Mouse (Mus musculus): ENCODE data around the gene Tenm3. TPM values are rescaled to one million over a fixed set of nuclear protein-coding genes. Genes with fewer than 3 reads are reported as not detected.

Gene Tenm3
- total RNA-seq, 2 experiments from 2014 or later: 10.4 to 11.8 TPM

- no peak for DNase-seq (ENCODE audit: low spot score)
Observed at GRCm38 (mm10) chr8:48810615-48811014, 33.1 kb downstream of the Tenm3 start.

- DNase-seq (ENCODE audit: low spot score): no peak
Observed at GRCm38 (mm10) chr8:48809104-48809503, 34.6 kb downstream of the Tenm3 start.

GRCm38 (mm10) chr8:48803070-48803469 lies 40.7 kb downstream of the Tenm3 start:
- no peak for DNase-seq (ENCODE audit: low spot score)

- no peak for DNase-seq (ENCODE audit: low spot score)
Observed at GRCm38 (mm10) chr8:48802231-48802630, 41.5 kb downstream of the Tenm3 start.

GRCm38 (mm10) chr8:48797955-48798359 lies 45.8 kb downstream of the Tenm3 start:
- no peak for DNase-seq (ENCODE audit: low spot score)

- no peak for DNase-seq (ENCODE audit: low spot score)
Observed at GRCm38 (mm10) chr8:48794285-48794684, 49.5 kb downstream of the Tenm3 start.

- DNase-seq (ENCODE audit: low spot score): no peak
Observed at GRCm38 (mm10) chr8:48793729-48794128, 50.0 kb downstream of the Tenm3 start.

- DNase-seq (ENCODE audit: low spot score): no peak
Observed at GRCm38 (mm10) chr8:48792587-48793326, 51.0 kb downstream of the Tenm3 start.

GRCm38 (mm10) chr8:48783308-48783707 lies 60.4 kb downstream of the Tenm3 start:
- DNase-seq (ENCODE audit: low spot score): no peak

- no peak for DNase-seq (ENCODE audit: low spot score)
Observed at GRCm38 (mm10) chr8:48780628-48781027, 63.1 kb downstream of the Tenm3 start.

GRCm38 (mm10) chr8:48779194-48779593 lies 64.6 kb downstream of the Tenm3 start:
- no peak for DNase-seq (ENCODE audit: low spot score)

- DNase-seq (ENCODE audit: low spot score): no peak
Observed at GRCm38 (mm10) chr8:48776081-48776480, 67.7 kb downstream of the Tenm3 start.

GRCm38 (mm10) chr8:48775531-48776037 lies 68.2 kb downstream of the Tenm3 start:
- DNase-seq (ENCODE audit: low spot score): peak; percentile 9

GRCm38 (mm10) chr8:48774837-48775236 lies 68.9 kb downstream of the Tenm3 start:
- no peak for DNase-seq (ENCODE audit: low spot score)

GRCm38 (mm10) chr8:48766545-48767234 lies 77.1 kb downstream of the Tenm3 start:
- no peak for DNase-seq (ENCODE audit: low spot score)

GRCm38 (mm10) chr8:48765212-48765611 lies 78.5 kb downstream of the Tenm3 start:
- no peak for DNase-seq (ENCODE audit: low spot score)

- DNase-seq (ENCODE audit: low spot score): no peak
Observed at GRCm38 (mm10) chr8:48764011-48764410, 79.7 kb downstream of the Tenm3 start.

GRCm38 (mm10) chr8:48756874-48757273 lies 86.9 kb downstream of the Tenm3 start:
- DNase-seq (ENCODE audit: low spot score): peak; percentile 10

- peak; percentile 80 for DNase-seq (ENCODE audit: low spot score)
Observed at GRCm38 (mm10) chr8:48755492-48755891, 88.3 kb downstream of the Tenm3 start.

GRCm38 (mm10) chr8:48754959-48755358 lies 88.8 kb downstream of the Tenm3 start:
- no peak for DNase-seq (ENCODE audit: low spot score)

GRCm38 (mm10) chr8:48751965-48752364 lies 91.8 kb downstream of the Tenm3 start:
- no peak for DNase-seq (ENCODE audit: low spot score)

GRCm38 (mm10) chr8:48748503-48749059 lies 95.2 kb downstream of the Tenm3 start:
- no peak for DNase-seq (ENCODE audit: low spot score)

Measured in gastrocnemius, adult 18-20 months (tissue).